Mouse (Mus musculus): ENCODE data around the gene Ap2a2.

DNA sequence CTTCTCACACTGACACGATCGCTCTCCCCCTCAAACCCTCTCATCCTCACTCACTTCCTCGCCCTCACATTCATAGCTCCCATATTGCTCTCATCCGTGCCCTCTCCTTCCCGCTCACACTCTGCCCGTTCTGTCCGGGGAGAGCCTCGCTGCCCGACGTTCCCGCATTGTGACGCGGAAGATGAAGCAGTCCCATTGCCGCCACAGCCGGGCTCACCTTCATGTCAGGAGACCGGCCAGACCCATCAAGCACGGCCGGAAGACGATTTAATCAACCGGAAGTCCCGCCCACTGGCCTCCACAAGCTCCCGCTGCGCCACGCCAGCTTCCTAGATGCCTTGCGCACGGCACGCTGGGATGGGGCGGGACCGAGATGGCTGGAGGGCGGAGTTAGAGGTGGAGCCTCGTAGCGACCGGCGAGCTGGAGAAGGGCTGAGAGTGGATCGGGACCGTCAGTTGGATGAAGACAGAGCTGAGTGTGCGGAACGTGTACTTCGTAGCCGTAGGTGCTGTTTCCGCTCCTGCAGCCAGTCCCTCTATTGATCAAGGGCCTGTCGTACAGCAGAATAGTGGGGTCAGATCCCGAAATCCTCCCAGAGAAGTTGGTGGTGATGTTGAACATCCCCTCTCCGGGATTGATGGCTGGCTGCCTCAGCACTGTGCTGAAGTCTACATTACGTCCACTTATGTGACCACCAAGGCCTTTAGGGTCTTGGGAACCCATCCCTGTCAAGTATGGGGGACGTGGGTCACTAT, 22.2 kb upstream of the Ap2a2 start, which contains the start of gene Chid1:
- no peak for TF ChIP-seq EP300 (IDR thresholded peaks at IDR 0.05)
- no peak for TF ChIP-seq CTCF (IDR thresholded peaks at IDR 0.05)
